Mouse (Mus musculus): ENCODE measurements around the gene Wnk2. TPM values are rescaled to one million over a fixed set of nuclear protein-coding genes. Genes with fewer than 3 reads are reported as not detected.

Wnk2 gene
- polyA plus RNA-seq, 1 experiment from 2014 or later: 10.3 TPM

GRCm38 (mm10) chr13:49108119-49108846 lies 39.5 kb downstream of the Wnk2 start:
- H3K27me3 ChIP-seq (ENCODE audit: control insufficient read depth, insufficient read depth, low read length): no peaks in the 10 kb centered on the region
- no peaks in the 10 kb centered on the region for H3K36me3 ChIP-seq (ENCODE audit: control insufficient read depth, insufficient read depth, low read length)
- no peak overlapping the region for H3K27ac ChIP-seq (ENCODE audit: low read depth, low read length)
- no peak overlapping the region for H3K9ac ChIP-seq (ENCODE audit: low read length)
- no peak overlapping the region for H3K4me3 ChIP-seq (ENCODE audit: low read depth, low read length)
- 89% methylated on average over 8 of the region's 8 CpGs for WGBS
- no peaks in the 10 kb centered on the region for H3K9me3 ChIP-seq (ENCODE audit: control insufficient read depth, low read length)
- H3K4me2 ChIP-seq (ENCODE audit: low read depth, low read length, severe bottlenecking): no peak overlapping the region
- H3K4me1 ChIP-seq (replicated peaks; ENCODE audit: control insufficient read depth, insufficient read depth, low read length): no peaks in the 10 kb centered on the region
- DNase-seq (ENCODE audit: low spot score) (no peak), ATAC-seq (replicated peaks; ENCODE audit: low FRiP score) (no peak)

GRCm38 (mm10) chr13:49103913-49104312 lies 43.9 kb downstream of the Wnk2 start:
- H3K36me3 ChIP-seq (ENCODE audit: control insufficient read depth, insufficient read depth, low read length): no peaks in the 10 kb centered on the region
- H3K9me3 ChIP-seq (ENCODE audit: control insufficient read depth, low read length): no peaks in the 10 kb centered on the region
- no peak overlapping the region for H3K4me2 ChIP-seq (ENCODE audit: low read depth, low read length, severe bottlenecking)
- no peak overlapping the region for H3K4me3 ChIP-seq (ENCODE audit: low read depth, low read length)
- no peak overlapping the region for H3K27ac ChIP-seq (ENCODE audit: low read depth, low read length)
- H3K4me1 ChIP-seq (replicated peaks; ENCODE audit: control insufficient read depth, insufficient read depth, low read length): no peaks in the 10 kb centered on the region
- DNase-seq (ENCODE audit: low spot score) (no peak), ATAC-seq (replicated peaks; ENCODE audit: low FRiP score) (no peak)
- WGBS: 94% methylated on average over 1 of the region's 1 CpGs
- no peak overlapping the region for H3K9ac ChIP-seq (ENCODE audit: low read length)
- H3K27me3 ChIP-seq (ENCODE audit: control insufficient read depth, insufficient read depth, low read length): no peaks in the 10 kb centered on the region

GRCm38 (mm10) chr13:49103235-49103634 lies 44.6 kb downstream of the Wnk2 start:
- Histone ChIP-seq H3K4me3 (ENCODE audit: low read depth, low read length) (no peak overlapping the region), H3K4me1 (replicated peaks; ENCODE audit: control insufficient read depth, insufficient read depth, low read length) (no peaks in the 10 kb centered on the region), H3K9ac (ENCODE audit: low read length) (no peak overlapping the region), H3K27me3 (ENCODE audit: control insufficient read depth, insufficient read depth, low read length) (no peaks in the 10 kb centered on the region), H3K4me2 (ENCODE audit: low read depth, low read length, severe bottlenecking) (no peak overlapping the region), H3K36me3 (ENCODE audit: control insufficient read depth, insufficient read depth, low read length) (no peaks in the 10 kb centered on the region), H3K9me3 (ENCODE audit: control insufficient read depth, low read length) (no peaks in the 10 kb centered on the region), H3K27ac (ENCODE audit: low read depth, low read length) (no peak overlapping the region)
- no peak for DNase-seq (ENCODE audit: low spot score)
- WGBS: 85% methylated on average over 7 of the region's 7 CpGs
- no peak for ATAC-seq (replicated peaks; ENCODE audit: low FRiP score)

GRCm38 (mm10) chr13:49100417-49100816 lies 47.4 kb downstream of the Wnk2 start:
- Histone ChIP-seq H3K4me1 (replicated peaks; ENCODE audit: control insufficient read depth, insufficient read depth, low read length) (no peaks in the 10 kb centered on the region), H3K36me3 (ENCODE audit: control insufficient read depth, insufficient read depth, low read length) (no peaks in the 10 kb centered on the region), H3K27me3 (ENCODE audit: control insufficient read depth, insufficient read depth, low read length) (no peaks in the 10 kb centered on the region), H3K4me3 (ENCODE audit: low read depth, low read length) (no peak overlapping the region), H3K27ac (ENCODE audit: low read depth, low read length) (no peak overlapping the region), H3K9ac (ENCODE audit: low read length) (no peak overlapping the region), H3K4me2 (ENCODE audit: low read depth, low read length, severe bottlenecking) (no peak overlapping the region), H3K9me3 (ENCODE audit: control insufficient read depth, low read length) (no peaks in the 10 kb centered on the region)
- ATAC-seq (replicated peaks; ENCODE audit: low FRiP score) (no peak), DNase-seq (ENCODE audit: low spot score) (no peak)
- WGBS: 88% methylated on average over 1 of the region's 1 CpGs

GRCm38 (mm10) chr13:49096826-49097225 lies 51.0 kb downstream of the Wnk2 start:
- H3K9me3 ChIP-seq (ENCODE audit: control insufficient read depth, low read length): no peaks in the 10 kb centered on the region
- no peaks in the 10 kb centered on the region for H3K27me3 ChIP-seq (ENCODE audit: control insufficient read depth, insufficient read depth, low read length)
- H3K4me2 ChIP-seq (ENCODE audit: low read depth, low read length, severe bottlenecking): no peak overlapping the region
- H3K36me3 ChIP-seq (ENCODE audit: control insufficient read depth, insufficient read depth, low read length): peaks cover 3% of the 10 kb centered on the region; the same call in 1 of the 2 replicates
- ATAC-seq (replicated peaks; ENCODE audit: low FRiP score) (no peak), DNase-seq (ENCODE audit: low spot score) (no peak)
- H3K27ac ChIP-seq (ENCODE audit: low read depth, low read length): no peak overlapping the region
- no peaks in the 10 kb centered on the region for H3K4me1 ChIP-seq (replicated peaks; ENCODE audit: control insufficient read depth, insufficient read depth, low read length)
- no peak overlapping the region for H3K4me3 ChIP-seq (ENCODE audit: low read depth, low read length)
- WGBS: 86% methylated on average over 4 of the region's 4 CpGs
- H3K9ac ChIP-seq (ENCODE audit: low read length): no peak overlapping the region

- H3K4me3 ChIP-seq (ENCODE audit: low read depth, low read length): no peak overlapping the region
- no peak overlapping the region for H3K27ac ChIP-seq (ENCODE audit: low read depth, low read length)
- no peaks in the 10 kb centered on the region for H3K27me3 ChIP-seq (ENCODE audit: control insufficient read depth, insufficient read depth, low read length)
- no peak overlapping the region for H3K9ac ChIP-seq (ENCODE audit: low read length)
- no peak overlapping the region for H3K4me2 ChIP-seq (ENCODE audit: low read depth, low read length, severe bottlenecking)
- 93% methylated on average over 6 of the region's 6 CpGs for WGBS
- H3K4me1 ChIP-seq (replicated peaks; ENCODE audit: control insufficient read depth, insufficient read depth, low read length): no peaks in the 10 kb centered on the region
- no peaks in the 10 kb centered on the region for H3K9me3 ChIP-seq (ENCODE audit: control insufficient read depth, low read length)
- no peak for ATAC-seq (replicated peaks; ENCODE audit: low FRiP score)
- H3K36me3 ChIP-seq (ENCODE audit: control insufficient read depth, insufficient read depth, low read length): peaks cover 5% of the 10 kb centered on the region
- DNase-seq (ENCODE audit: low spot score): no peak
Observed at GRCm38 (mm10) chr13:49094667-49095066, 53.1 kb downstream of the Wnk2 start.

- no peak for ATAC-seq (replicated peaks; ENCODE audit: low FRiP score)
- Histone ChIP-seq H3K9ac (ENCODE audit: low read length) (no peak overlapping the region), H3K4me3 (ENCODE audit: low read depth, low read length) (no peak overlapping the region), H3K27me3 (ENCODE audit: control insufficient read depth, insufficient read depth, low read length) (no peaks in the 10 kb centered on the region), H3K36me3 (ENCODE audit: control insufficient read depth, insufficient read depth, low read length) (peaks cover 5% of the 10 kb centered on the region), H3K9me3 (ENCODE audit: control insufficient read depth, low read length) (no peaks in the 10 kb centered on the region), H3K27ac (ENCODE audit: low read depth, low read length) (no peak overlapping the region), H3K4me2 (ENCODE audit: low read depth, low read length, severe bottlenecking) (no peak overlapping the region), H3K4me1 (replicated peaks; ENCODE audit: control insufficient read depth, insufficient read depth, low read length) (no peaks in the 10 kb centered on the region)
- WGBS: 87% methylated on average over 9 of the region's 9 CpGs
- DNase-seq (ENCODE audit: low spot score): no peak
Observed at GRCm38 (mm10) chr13:49093471-49093891, 54.3 kb downstream of the Wnk2 start.

- Histone ChIP-seq H3K4me3 (ENCODE audit: low read depth, low read length) (no peak overlapping the region), H3K4me2 (ENCODE audit: low read depth, low read length, severe bottlenecking) (no peak overlapping the region), H3K4me1 (replicated peaks; ENCODE audit: control insufficient read depth, insufficient read depth, low read length) (no peaks in the 10 kb centered on the region), H3K9me3 (ENCODE audit: control insufficient read depth, low read length) (no peaks in the 10 kb centered on the region), H3K36me3 (ENCODE audit: control insufficient read depth, insufficient read depth, low read length) (peaks cover 5% of the 10 kb centered on the region), H3K27me3 (ENCODE audit: control insufficient read depth, insufficient read depth, low read length) (no peaks in the 10 kb centered on the region), H3K27ac (ENCODE audit: low read depth, low read length) (no peak overlapping the region), H3K9ac (ENCODE audit: low read length) (no peak overlapping the region)
- DNase-seq (ENCODE audit: low spot score): no peak
- WGBS: 88% methylated on average over 9 of the region's 9 CpGs
- no peak for ATAC-seq (replicated peaks; ENCODE audit: low FRiP score)
Observed at GRCm38 (mm10) chr13:49092596-49092995, 55.2 kb downstream of the Wnk2 start.

GRCm38 (mm10) chr13:49090176-49090575 lies 57.6 kb downstream of the Wnk2 start:
- H3K9me3 ChIP-seq (ENCODE audit: control insufficient read depth, low read length): no peaks in the 10 kb centered on the region
- no peaks in the 10 kb centered on the region for H3K4me1 ChIP-seq (replicated peaks; ENCODE audit: control insufficient read depth, insufficient read depth, low read length)
- H3K36me3 ChIP-seq (ENCODE audit: control insufficient read depth, insufficient read depth, low read length): peaks cover 5% of the 10 kb centered on the region
- H3K27me3 ChIP-seq (ENCODE audit: control insufficient read depth, insufficient read depth, low read length): no peaks in the 10 kb centered on the region
- no peak overlapping the region for H3K9ac ChIP-seq (ENCODE audit: low read length)
- no peak for ATAC-seq (replicated peaks; ENCODE audit: low FRiP score)
- no peak overlapping the region for H3K27ac ChIP-seq (ENCODE audit: low read depth, low read length)
- no peak overlapping the region for H3K4me2 ChIP-seq (ENCODE audit: low read depth, low read length, severe bottlenecking)
- H3K4me3 ChIP-seq (ENCODE audit: low read depth, low read length): no peak overlapping the region
- WGBS: 100% methylated on average over 1 of the region's 1 CpGs
- no peak for DNase-seq (ENCODE audit: low spot score)
